Mouse (Mus musculus) Patski (cell line): ENCODE data around the gene Zfp819. TPM values are rescaled to one million over a fixed set of nuclear protein-coding genes. Genes with fewer than 3 reads are reported as not detected.

Experiments used
- ATAC-seq: fragments of 100-300 bp; one replicate; pipeline ENCODE4 v1.8.0; 2021
- CTCF ChIA-PET: fragments of 350-600 bp; sonication (Branson Sonifier 250); formaldehyde crosslinking; loops from one replicate; lab custom pipeline; 2022; ENCODE audit warnings: inconsistent platforms; lab: Charles Lee
- POLR2A ChIA-PET: fragments of 350-600 bp; sonication (Branson Sonifier 250); formaldehyde crosslinking; loops from one replicate; lab custom pipeline; 2022; ENCODE audit warnings: antibody characterized with exemption, inconsistent platforms; lab: Charles Lee
- DNase-seq: peaks from one replicate; pipeline ENCODE4 v3.0.0-alpha.2; 2011; ENCODE audit warnings: low read depth, low spot score
- H3K27me3 ChIP-seq: fragments of 371-371 bp; one replicate; pipeline ENCODE4 v1.5.1; 2021
- CTCF ChIP-seq: fragments of 100-300 bp; IDR thresholded peaks from one replicate; pipeline ENCODE4 v1.5.1; 2021
- in situ Hi-C: fragments of 300-500 bp; cut with MboI; formaldehyde crosslinking; loops from 3 replicates; pipeline ENCODE4 v1.11.1; 2018; ENCODE audit warnings: low pct_unique_long_range_greater_than_20kb, mixed read lengths
- polyA plus RNA-seq: library from polyadenylated mRNA; unstranded; gene quantifications from one replicate; pipeline ENCODE4 v1.2.3, GENCODE M21; 2021

Gene Zfp819
- polyA plus RNA-seq, 1 experiment from 2014 or later, result 1.1 TPM

- no peaks in the 10 kb centered on the region for H3K27me3 ChIP-seq
- ATAC-seq (no peak), DNase-seq (no peak)
- in situ Hi-C loops, result no loop called here
- POLR2A ChIA-PET, result no interaction called here
- CTCF ChIA-PET, result interaction anchor here (1.0 kb wide), 1 partner anchor 19 kb away, joined by 3 read pairs; no protein-coding TSS in a partner anchor
- no peak for TF ChIP-seq CTCF
Measured at GRCm38 (mm10) chr7:43608316-43608824, 1.4 kb downstream of the Zfp819 start.

- DNase-seq (no peak), ATAC-seq (no peak)
- ChIA-PET POLR2A (no interaction called here), CTCF (no interaction called here)
- no peak for TF ChIP-seq CTCF
- in situ Hi-C loops, result no loop called here
- H3K27me3 ChIP-seq, result no peaks in the 10 kb centered on the region
Measured at GRCm38 (mm10) chr7:43613816-43614551, 7.0 kb downstream of the Zfp819 start.

- no peak for DNase-seq
- ChIA-PET CTCF (no interaction called here), POLR2A (no interaction called here)
- no peak for TF ChIP-seq CTCF
- no peak for ATAC-seq
- no peaks in the 10 kb centered on the region for H3K27me3 ChIP-seq
- in situ Hi-C loops, result no loop called here
Measured at GRCm38 (mm10) chr7:43622927-43623326, 16.0 kb downstream of the Zfp819 start.

- in situ Hi-C loops, result no loop called here
- ChIA-PET POLR2A (no interaction called here), CTCF (no interaction called here)
- TF ChIP-seq CTCF, result no peak
- H3K27me3 ChIP-seq, result no peaks in the 10 kb centered on the region
- no peak for DNase-seq
- ATAC-seq, result no peak
Measured at GRCm38 (mm10) chr7:43623819-43624218, 16.9 kb downstream of the Zfp819 start.

GRCm38 (mm10) chr7:43625065-43625464 lies 18.1 kb downstream of the Zfp819 start:
- no peak for TF ChIP-seq CTCF
- ChIA-PET POLR2A (no interaction called here), CTCF (no interaction called here)
- no peak for ATAC-seq
- no peak for DNase-seq
- in situ Hi-C loops, result no loop called here
- no peaks in the 10 kb centered on the region for H3K27me3 ChIP-seq

- no peak for TF ChIP-seq CTCF
- DNase-seq, result no peak
- POLR2A ChIA-PET, result no interaction called here
- ATAC-seq, result no peak
- CTCF ChIA-PET, result interaction anchor here (1.7 kb wide), 1 partner anchor 17 kb away, joined by 3 read pairs; no protein-coding TSS in a partner anchor
- H3K27me3 ChIP-seq, result no peaks in the 10 kb centered on the region
- in situ Hi-C loops, result no loop called here
Measured at GRCm38 (mm10) chr7:43625794-43626422, 18.9 kb downstream of the Zfp819 start.

- H3K27me3 ChIP-seq, result no peaks in the 10 kb centered on the region
- POLR2A ChIA-PET, result no interaction called here
- DNase-seq (no peak), ATAC-seq (no peak)
- CTCF ChIA-PET, result interaction anchor here (0.9 kb wide), 1 partner anchor 10 kb away, joined by 3 read pairs; no protein-coding TSS in a partner anchor
- in situ Hi-C loops, result no loop called here
- no peak for TF ChIP-seq CTCF
Measured at GRCm38 (mm10) chr7:43633940-43634339, 27.0 kb downstream of the Zfp819 start.

GRCm38 (mm10) chr7:43634500-43634899 lies 27.5 kb downstream of the Zfp819 start, which contains the start of gene Ceacam18:
TSS of gene Ceacam18 (plus strand) at chr7:43634707.
- CTCF ChIA-PET, result interaction anchor here (0.9 kb wide), 1 partner anchor 9 kb away, joined by 3 read pairs; no protein-coding TSS in a partner anchor
- in situ Hi-C loops, result no loop called here
- no peak for DNase-seq
- TF ChIP-seq CTCF, result no peak
- ATAC-seq, result no peak
- no peaks in the 10 kb centered on the region for H3K27me3 ChIP-seq
- POLR2A ChIA-PET, result no interaction called here

- CTCF ChIA-PET, result no interaction called here
- in situ Hi-C loops, result no loop called here
- no peak for ATAC-seq
- POLR2A ChIA-PET, result no interaction called here
- H3K27me3 ChIP-seq, result no peaks in the 10 kb centered on the region
- no peak for TF ChIP-seq CTCF
- no peak for DNase-seq
Measured at GRCm38 (mm10) chr7:43636194-43636593, 29.2 kb downstream of the Zfp819 start.

- ChIA-PET CTCF (no interaction called here), POLR2A (no interaction called here)
- in situ Hi-C loops, result no loop called here
- no peaks in the 10 kb centered on the region for H3K27me3 ChIP-seq
- DNase-seq (no peak), ATAC-seq (no peak)
- TF ChIP-seq CTCF, result no peak
Measured at GRCm38 (mm10) chr7:43637118-43637517, 30.1 kb downstream of the Zfp819 start.

GRCm38 (mm10) chr7:43642587-43642986 lies 35.6 kb downstream of the Zfp819 start:
- in situ Hi-C loops, result no loop called here
- ChIA-PET POLR2A (no interaction called here), CTCF (no interaction called here)
- no peak for TF ChIP-seq CTCF
- no peak for DNase-seq
- no peaks in the 10 kb centered on the region for H3K27me3 ChIP-seq
- no peak for ATAC-seq
